Mouse (Mus musculus): ENCODE results near the gene Snrpb2. TPM values are rescaled to one million over a fixed set of nuclear protein-coding genes. Genes with fewer than 3 reads are reported as not detected.
A peak's percentile ranks its signal among the peaks of the same experiment; 100 is the strongest.

Snrpb2 gene
- polyA plus RNA-seq, 1 experiment from 2014 or later, result 101 TPM

- WGBS, result 93% methylated on average over 1 of the region's 1 CpGs
- Histone ChIP-seq H3K9me3 (no peaks in the 10 kb centered on the region), H3K36me3 (no peaks in the 10 kb centered on the region), H3K27me3 (no peaks in the 10 kb centered on the region), H3K4me3 (no peak overlapping the region), H3K27ac (replicated peaks) (no peak overlapping the region), H3K4me2 (replicated peaks) (no peak overlapping the region), H3K9ac (replicated peaks) (no peak overlapping the region), H3K4me1 (no peaks in the 10 kb centered on the region)
- no peak for ATAC-seq (ENCODE audit: low FRiP score, low read depth)
Measured at GRCm38 (mm10) chr2:143041596-143041995, 21.2 kb upstream of the Snrpb2 start.

GRCm38 (mm10) chr2:143055251-143055650 lies 7.6 kb upstream of the Snrpb2 start:
- Histone ChIP-seq H3K27ac (replicated peaks) (no peak overlapping the region), H3K36me3 (no peaks in the 10 kb centered on the region), H3K27me3 (no peaks in the 10 kb centered on the region), H3K4me1 (no peaks in the 10 kb centered on the region), H3K4me3 (no peak overlapping the region), H3K9ac (replicated peaks) (no peak overlapping the region), H3K4me2 (replicated peaks) (no peak overlapping the region), H3K9me3 (no peaks in the 10 kb centered on the region)
- peak; percentile 58; the same call in 1 of the 2 replicates for ATAC-seq (ENCODE audit: low FRiP score, low read depth)

GRCm38 (mm10) chr2:143056736-143057135 lies 6.1 kb upstream of the Snrpb2 start:
- Histone ChIP-seq H3K4me2 (replicated peaks) (no peak overlapping the region), H3K27me3 (no peaks in the 10 kb centered on the region), H3K27ac (replicated peaks) (no peak overlapping the region), H3K4me1 (no peaks in the 10 kb centered on the region), H3K9ac (replicated peaks) (no peak overlapping the region), H3K36me3 (no peaks in the 10 kb centered on the region), H3K4me3 (no peak overlapping the region), H3K9me3 (no peaks in the 10 kb centered on the region)
- no peak for ATAC-seq (ENCODE audit: low FRiP score, low read depth)
- 80% methylated on average over 5 of the region's 5 CpGs for WGBS

- Histone ChIP-seq H3K4me3 (peak overlapping the region; percentile 95), H3K4me1 (peaks cover 6% of the 10 kb centered on the region), H3K27ac (replicated peaks) (no peak overlapping the region), H3K27me3 (no peaks in the 10 kb centered on the region), H3K36me3 (peaks cover 24% of the 10 kb centered on the region), H3K4me2 (replicated peaks) (peak overlapping the region; percentile 90), H3K9ac (replicated peaks) (peak overlapping the region; percentile 87; the same call in 1 of the 2 replicates), H3K9me3 (no peaks in the 10 kb centered on the region)
- 43% methylated on average over 6 of the region's 6 CpGs for WGBS
- no peak; the same call in 1 of the 2 replicates for ATAC-seq (ENCODE audit: low FRiP score, low read depth)
Measured at GRCm38 (mm10) chr2:143062432-143062811, 417 bp upstream of the Snrpb2 start.

GRCm38 (mm10) chr2:143065914-143066313 lies 3.1 kb downstream of the Snrpb2 start:
- Histone ChIP-seq H3K4me3 (no peak overlapping the region), H3K9me3 (no peaks in the 10 kb centered on the region), H3K9ac (replicated peaks) (no peak overlapping the region), H3K4me2 (replicated peaks) (no peak overlapping the region), H3K27me3 (no peaks in the 10 kb centered on the region), H3K27ac (replicated peaks) (no peak overlapping the region), H3K4me1 (peaks cover 6% of the 10 kb centered on the region), H3K36me3 (peaks cover 49% of the 10 kb centered on the region)
- ATAC-seq (ENCODE audit: low FRiP score, low read depth), result no peak
- 98% methylated on average over 3 of the region's 3 CpGs for whole genome bisulfite sequencing

GRCm38 (mm10) chr2:143078198-143078851 lies 15.5 kb downstream of the Snrpb2 start, which contains the start of gene Otor:
Gene Otor (plus strand): TSS chr2:143078473.
- Histone ChIP-seq H3K36me3 (no peaks in the 10 kb centered on the region), H3K4me1 (peaks cover 4% of the 10 kb centered on the region; the same call in 1 of the 2 replicates), H3K4me2 (replicated peaks) (no peak within 1 kb of the TSS), H3K9me3 (no peaks in the 10 kb centered on the region), H3K9ac (replicated peaks) (no peak within 1 kb of the TSS), H3K27ac (replicated peaks) (no peak within 1 kb of the TSS; the same call in 1 of the 2 replicates), H3K27me3 (no peaks in the 10 kb centered on the region), H3K4me3 (no peak within 1 kb of the TSS)
- 64% methylated on average over 8 of the region's 8 CpGs for WGBS
- no peak for ATAC-seq (ENCODE audit: low FRiP score, low read depth)

GRCm38 (mm10) chr2:143081693-143082092 lies 18.9 kb downstream of the Snrpb2 start:
- WGBS, result 83% methylated on average over 3 of the region's 3 CpGs
- no peaks in the 10 kb centered on the region for H3K36me3 ChIP-seq
- H3K9me3 ChIP-seq, result no peaks in the 10 kb centered on the region
- no peak overlapping the region for H3K27ac ChIP-seq (replicated peaks)
- peaks cover 4% of the 10 kb centered on the region; the same call in 1 of the 2 replicates for H3K4me1 ChIP-seq
- ATAC-seq (ENCODE audit: low FRiP score, low read depth), result no peak
- no peaks in the 10 kb centered on the region for H3K27me3 ChIP-seq
- H3K4me2 ChIP-seq (replicated peaks), result no peak overlapping the region
- H3K9ac ChIP-seq (replicated peaks), result no peak overlapping the region
- no peak overlapping the region for H3K4me3 ChIP-seq

GRCm38 (mm10) chr2:143084852-143085397 lies 22.1 kb downstream of the Snrpb2 start:
- Histone ChIP-seq H3K9ac (replicated peaks) (no peak overlapping the region), H3K36me3 (no peaks in the 10 kb centered on the region), H3K9me3 (no peaks in the 10 kb centered on the region), H3K4me1 (no peaks in the 10 kb centered on the region), H3K27me3 (no peaks in the 10 kb centered on the region), H3K4me3 (no peak overlapping the region), H3K4me2 (replicated peaks) (no peak overlapping the region), H3K27ac (replicated peaks) (no peak overlapping the region)
- WGBS, result 71% methylated on average over 2 of the region's 2 CpGs
- no peak for ATAC-seq (ENCODE audit: low FRiP score, low read depth)

- WGBS, result 89% methylated on average over 8 of the region's 8 CpGs
- Histone ChIP-seq H3K27me3 (no peaks in the 10 kb centered on the region; the same call in 1 of the 2 replicates), H3K36me3 (no peaks in the 10 kb centered on the region), H3K9ac (replicated peaks) (no peak overlapping the region), H3K27ac (replicated peaks) (no peak overlapping the region), H3K4me2 (replicated peaks) (no peak overlapping the region), H3K9me3 (no peaks in the 10 kb centered on the region), H3K4me3 (no peak overlapping the region), H3K4me1 (no peaks in the 10 kb centered on the region)
- no peak for ATAC-seq (ENCODE audit: low FRiP score, low read depth)
Measured at GRCm38 (mm10) chr2:143089866-143090265, 27.0 kb downstream of the Snrpb2 start.

- no peaks in the 10 kb centered on the region; the same call in 1 of the 2 replicates for H3K27me3 ChIP-seq
- no peaks in the 10 kb centered on the region for H3K9me3 ChIP-seq
- no peak overlapping the region for H3K4me2 ChIP-seq (replicated peaks)
- no peak overlapping the region for H3K27ac ChIP-seq (replicated peaks)
- 31% methylated on average over 6 of the region's 6 CpGs for WGBS
- no peaks in the 10 kb centered on the region for H3K36me3 ChIP-seq
- peak; percentile 86 for ATAC-seq (ENCODE audit: low FRiP score, low read depth)
- H3K4me3 ChIP-seq, result no peak overlapping the region
- H3K4me1 ChIP-seq, result no peaks in the 10 kb centered on the region
- H3K9ac ChIP-seq (replicated peaks), result no peak overlapping the region
Measured at GRCm38 (mm10) chr2:143093726-143094125, 30.9 kb downstream of the Snrpb2 start.

- 75% methylated on average over 6 of the region's 6 CpGs for WGBS
- H3K27me3 ChIP-seq, result no peaks in the 10 kb centered on the region; the same call in 1 of the 2 replicates
- H3K4me1 ChIP-seq, result no peaks in the 10 kb centered on the region
Measured at GRCm38 (mm10) chr2:143094761-143095160, 31.9 kb downstream of the Snrpb2 start.

GRCm38 (mm10) chr2:143097170-143097569 lies 34.3 kb downstream of the Snrpb2 start:
- Histone ChIP-seq H3K27ac (replicated peaks) (no peak overlapping the region), H3K36me3 (no peaks in the 10 kb centered on the region), H3K4me2 (replicated peaks) (no peak overlapping the region), H3K27me3 (no peaks in the 10 kb centered on the region; the same call in 1 of the 2 replicates), H3K9ac (replicated peaks) (no peak overlapping the region), H3K9me3 (no peaks in the 10 kb centered on the region), H3K4me3 (no peak overlapping the region), H3K4me1 (no peaks in the 10 kb centered on the region)
- WGBS, result 79% methylated on average over 1 of the region's 1 CpGs
- ATAC-seq (ENCODE audit: low FRiP score, low read depth), result no peak

More at GRCm38 (mm10) chr2:143094761-143095160, 31.9 kb downstream of the Snrpb2 start:
- Histone ChIP-seq H3K4me3 (no peak overlapping the region), H3K4me2 (replicated peaks) (no peak overlapping the region), H3K27ac (replicated peaks) (no peak overlapping the region), H3K36me3 (no peaks in the 10 kb centered on the region), H3K9me3 (no peaks in the 10 kb centered on the region), H3K9ac (replicated peaks) (no peak overlapping the region)
- ATAC-seq (ENCODE audit: low FRiP score, low read depth), result no peak

Measured in midbrain, embryonic 12.5 days (tissue).